Mouse (Mus musculus) G1E (cell line): ENCODE data around the gene Hist1h2bh.

Experiments used
- CTCF ChIP-seq: IDR thresholded peaks from 2 replicates; pipeline ENCODE4 v1.5.1; 2012; ENCODE audit warnings: low read depth, low read length, inconsistent platforms, mixed read lengths
- GATA1 ChIP-seq: IDR thresholded peaks from 2 replicates; pipeline ENCODE4 v1.6.1; 2012; ENCODE audit warnings: borderline replicate concordance, low read length, inconsistent platforms, mixed read lengths
- GATA2 ChIP-seq: IDR thresholded peaks from 2 replicates; pipeline ENCODE4 v1.6.1; 2012; ENCODE audit warnings: low read depth, low read length, inconsistent platforms, borderline replicate concordance
- POLR2AphosphoS5 ChIP-seq: IDR thresholded peaks from 2 replicates; pipeline ENCODE4 v1.6.1; 2012; ENCODE audit warnings: low read depth, low read length, inconsistent platforms; ENCODE audit not compliant: insufficient replicate concordance
- TAL1 ChIP-seq: conservative IDR thresholded peaks from 2 replicates; pipeline ENCODE4 v1.6.1; 2012; ENCODE audit warnings: low read depth, low read length, inconsistent platforms, mixed read lengths

DNA sequence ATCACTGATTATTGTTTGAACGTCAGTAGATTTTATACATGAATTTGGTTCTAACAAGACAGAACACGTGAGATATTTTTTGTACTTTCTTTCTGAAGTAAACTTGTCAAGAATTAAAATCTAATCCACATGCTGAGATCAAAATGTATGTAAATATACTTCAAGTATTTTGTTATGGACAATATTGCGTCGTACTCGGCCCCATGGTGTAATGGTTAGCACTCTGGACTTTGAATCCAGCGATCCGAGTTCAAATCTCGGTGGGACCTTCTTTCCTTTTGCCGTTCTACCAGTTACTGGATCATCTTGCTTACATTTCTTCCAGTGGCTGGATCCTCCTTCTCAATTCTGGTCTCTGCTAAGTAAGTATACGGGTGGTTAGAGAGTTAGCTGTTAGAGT is 23.8 kb downstream of the Hist1h2bh start:
- TF ChIP-seq GATA1, result no peak
- TF ChIP-seq TAL1, result no peak
- TF ChIP-seq CTCF, result no peak
- no peak for TF ChIP-seq POLR2AphosphoS5
- no peak for TF ChIP-seq GATA2
